12 mouse cellular contexts compared by ENCODE assay signal in genomic region chr7:114364041-114364440, GRCm38 (mm10). TPM values are rescaled to one million over a fixed set of nuclear protein-coding genes. Genes with fewer than 3 reads are reported as not detected.
DNase-seq lines count a peak whose midpoint lies in the region; TF ChIP-seq lines count a peak whose summit lies in the region.
"Had no signal": no experiment of that assay in that cellular context is flagged by ENCODE, and none has a peak within 500 bp of the region (broad histone marks: within the 10 kb centered on the region; RNA-seq: fewer than 3 reads in every experiment).

No protein-coding gene starts in this region.

- peaks cover 7% of the 10 kb centered on the region for H3K4me1 ChIP-seq in liver, adult 2 months (ENCODE audit: control insufficient read depth, insufficient read depth, low read length)
- H3K4me1 ChIP-seq: heart, embryonic 15.5 days had no signal

- H3K9ac ChIP-seq in liver, adult 2 months (ENCODE audit: low read depth, low read length) = no peak overlapping the region
- H3K9ac ChIP-seq: forebrain, postnatal 0 days; heart, embryonic 15.5 days had no signal

- 0 out of 2 replicates have a peak overlapping the region, but pooled peaks have one; percentile 17 for H3K27ac ChIP-seq in liver, adult 2 months (replicated peaks; ENCODE audit: insufficient read depth, low read depth, low read length)
- H3K27ac ChIP-seq: heart, embryonic 15.5 days had no signal

- no peak overlapping the region for H3K4me3 ChIP-seq in liver, adult 2 months (ENCODE audit: insufficient read depth, low read depth, low read length)
- H3K4me3 ChIP-seq: heart, embryonic 15.5 days had no signal

- no peak for TF ChIP-seq POLR2A in liver, adult 2 months (IDR thresholded peaks at IDR 0.05; ENCODE audit: extremely low read depth, insufficient read depth, low read length)

- WGBS in liver, adult 2 months = 15% methylated on average over 1 of the region's 1 CpGs

- no peaks in the 10 kb centered on the region for H3K27me3 ChIP-seq in liver, adult 2 months (ENCODE audit: control insufficient read depth, insufficient read depth, low read length)
- H3K27me3 ChIP-seq: heart, embryonic 15.5 days had no signal

- H3K36me3 ChIP-seq in liver, adult 2 months (ENCODE audit: control insufficient read depth, insufficient read depth, low read length) = no peaks in the 10 kb centered on the region
- H3K36me3 ChIP-seq: heart, embryonic 15.5 days had no signal

- TF ChIP-seq CTCF in liver, adult 2 months (IDR thresholded peaks at IDR 0.05; ENCODE audit: low read depth, low read length) = no peak

- no peaks in the 10 kb centered on the region for H3K79me2 ChIP-seq in liver, adult 2 months (ENCODE audit: control insufficient read depth, insufficient read depth, low read length)

- DNase-seq in adrenal gland, adult 2 months = peak; percentile 10
- no peak for DNase-seq in adrenal gland, postnatal 4 days (ENCODE audit: low spot score in 2 of 2)
- peak; percentile 99 for DNase-seq in liver, adult 2 months (ENCODE audit: extremely low read depth, low read depth, low spot score)
- DNase-seq in liver = no peak
- peak; percentile 0 to 35 for DNase-seq in adrenal gland, postnatal 36 days
- peak; percentile 26 for DNase-seq in lung, postnatal 25 days (ENCODE audit: low spot score)
- no peak for DNase-seq in right cerebral cortex, postnatal 14 days
- DNase-seq in B cell, adult 2 months = no peak
- DNase-seq: forebrain, postnatal 0 days; right cerebral cortex, postnatal 4 days; thymus, postnatal 36 days had no signal

RNA-seq across cellular contexts. Expression of gene Pde3b, which starts 51.0 kb away (rescaled TPM):
- 10 to 100 TPM; 46.7 to 74.0 TPM for total RNA-seq in adrenal gland, adult 2 months (2021)
- 9.4 and 31.7 TPM in 2 replicates for polyA plus RNA-seq in adrenal gland, adult 2 months (2012; rRNA removed)
- total RNA-seq in adrenal gland, postnatal 4 days (2021) = 10 to 100 TPM; 12.2 to 13.1 TPM
- 86.2 and 95.7 TPM in 2 replicates for total RNA-seq in liver, adult 2 months (2014; rRNA removed)
- polyA plus RNA-seq in liver, adult 2 months (2012; rRNA removed) = 15.5 and 16.2 TPM in 2 replicates
- 10 to 100 TPM; 40.6 to 45.9 TPM for total RNA-seq in adrenal gland, postnatal 36 days (2021)

Comparison
In these comparisons a context has a peak if more than half of its experiments do, and no peak if none do; other contexts are left out.
1. DNase-seq: peak in adrenal gland, adult 2 months (single experiment), liver, adult 2 months (single experiment), adrenal gland, postnatal 36 days (2 of 2) and lung, postnatal 25 days (single experiment); none in adrenal gland, postnatal 4 days (0 of 2), liver (single experiment), right cerebral cortex, postnatal 14 days (single experiment) and B cell, adult 2 months (0 of 2).